Mouse (Mus musculus): ENCODE measurements around the gene Rpl18.

The Rpl18 gene

DNA sequence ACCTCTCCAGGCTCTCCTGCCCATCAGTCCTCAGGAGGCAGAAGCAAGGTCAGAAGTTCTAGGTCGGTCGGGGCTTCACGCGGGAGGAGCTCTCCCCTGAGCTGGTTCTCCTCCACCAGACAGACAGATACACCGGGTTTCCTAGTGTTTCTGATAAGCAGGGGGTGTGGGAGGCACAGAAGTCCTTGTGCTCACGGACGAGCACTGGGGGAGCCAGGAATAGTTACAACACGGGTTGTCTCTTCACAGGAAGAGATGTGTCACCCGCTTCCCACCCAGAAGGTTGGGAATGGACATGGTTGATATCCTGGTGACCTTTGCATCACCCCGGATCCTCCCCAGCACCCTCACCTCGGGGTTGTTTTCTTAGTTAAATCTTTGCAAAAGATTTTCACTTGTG lies 25.5 kb upstream of the Rpl18 start:
- H3K36me3 ChIP-seq (ENCODE audit: control insufficient read depth, insufficient read depth, low read length, poor library complexity, severe bottlenecking): no peaks in the 10 kb centered on the region
- DNase-seq (ENCODE audit: low read depth, low spot score): no peak
- no peaks in the 10 kb centered on the region for H3K27me3 ChIP-seq (ENCODE audit: control insufficient read depth, insufficient read depth, low read length, poor library complexity, severe bottlenecking)

DNA sequence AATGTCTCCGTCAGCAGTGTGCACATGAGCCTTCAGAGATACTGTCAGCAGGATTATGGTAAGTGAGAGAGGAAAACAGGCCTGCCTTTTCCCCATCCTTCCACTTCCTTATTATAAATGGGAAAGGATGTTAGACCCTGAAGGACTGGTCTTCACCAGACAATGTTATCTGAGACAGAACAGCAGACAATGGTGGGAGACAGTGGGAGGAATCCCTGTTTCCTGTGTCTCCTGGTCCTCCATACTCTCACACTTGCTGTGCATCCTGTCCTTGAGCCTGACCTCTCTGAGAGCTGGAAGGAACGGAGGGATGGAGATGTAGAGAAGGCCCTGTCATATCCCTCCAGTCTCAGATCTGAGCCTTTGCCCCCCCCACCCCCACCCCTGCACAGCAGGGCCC lies 22.9 kb upstream of the Rpl18 start:
- no peak for DNase-seq (ENCODE audit: low read depth, low spot score)
- H3K36me3 ChIP-seq (ENCODE audit: control insufficient read depth, insufficient read depth, low read length, poor library complexity, severe bottlenecking): no peaks in the 10 kb centered on the region
- no peaks in the 10 kb centered on the region for H3K27me3 ChIP-seq (ENCODE audit: control insufficient read depth, insufficient read depth, low read length, poor library complexity, severe bottlenecking)

DNA sequence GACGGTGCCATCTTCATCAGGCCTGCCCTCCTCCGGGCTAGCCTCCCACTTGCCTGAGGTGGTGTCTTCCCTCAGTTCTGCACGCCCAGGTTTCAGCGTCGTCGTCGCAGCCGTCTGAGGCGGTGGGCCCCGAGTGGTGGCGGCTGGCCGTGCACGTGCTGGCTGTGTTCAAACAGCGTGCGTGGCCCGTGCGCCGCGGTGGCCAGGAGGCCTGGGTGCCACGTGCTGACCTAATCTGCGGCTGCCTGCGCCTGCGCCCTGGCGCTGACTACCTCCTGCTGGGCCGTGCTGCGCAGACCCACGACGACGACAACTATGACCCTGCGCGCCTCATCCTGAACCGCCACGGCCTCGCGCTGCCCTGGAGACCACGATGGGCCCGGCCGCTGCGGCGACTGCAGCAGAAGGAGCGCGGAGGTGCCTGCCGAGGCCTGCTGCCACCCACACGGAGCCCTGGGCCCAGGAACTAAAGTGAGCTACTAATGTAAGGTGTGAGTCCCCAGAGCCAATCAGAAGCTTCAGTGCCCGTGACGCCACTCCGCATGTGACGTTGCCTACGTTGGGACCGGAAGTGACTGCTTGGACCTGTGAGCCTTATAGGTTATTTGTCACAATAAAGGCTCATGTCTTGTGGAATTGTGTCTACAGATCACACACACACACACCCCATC lies 21.2 kb upstream of the Rpl18 start, which contains the start of gene Sec1:
Sec1 (minus strand) TSS at position 482 of the 671 bp plus-strand sequence.
- Histone ChIP-seq H3K36me3 (ENCODE audit: control insufficient read depth, insufficient read depth, low read length, poor library complexity, severe bottlenecking) (no peaks in the 10 kb centered on the region), H3K27me3 (ENCODE audit: control insufficient read depth, insufficient read depth, low read length, poor library complexity, severe bottlenecking) (no peaks in the 10 kb centered on the region)
- no peak for DNase-seq (ENCODE audit: low read depth, low spot score)

DNA sequence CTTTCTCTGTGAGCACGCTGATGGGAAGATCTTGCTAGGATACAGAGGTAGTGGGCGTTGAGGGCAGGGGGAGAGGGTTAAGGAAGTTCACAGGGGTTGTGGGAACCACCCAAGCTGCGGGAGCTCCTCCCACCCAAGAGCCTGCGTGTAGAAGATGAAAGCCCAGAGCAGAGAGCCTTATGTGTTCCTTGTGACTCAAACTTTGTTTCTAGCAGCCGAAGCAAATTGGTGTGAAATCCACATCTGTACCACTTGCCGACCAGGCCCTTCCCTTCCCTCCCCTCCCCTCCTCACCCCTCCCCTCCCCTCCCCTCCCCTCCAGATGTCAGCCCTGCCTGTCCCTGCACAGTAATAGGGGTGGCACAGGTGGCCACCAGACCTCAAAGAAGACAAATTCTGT lies 20.2 kb upstream of the Rpl18 start:
- no peaks in the 10 kb centered on the region for H3K27me3 ChIP-seq (ENCODE audit: control insufficient read depth, insufficient read depth, low read length, poor library complexity, severe bottlenecking)
- no peak for DNase-seq (ENCODE audit: low read depth, low spot score)
- no peaks in the 10 kb centered on the region for H3K36me3 ChIP-seq (ENCODE audit: control insufficient read depth, insufficient read depth, low read length, poor library complexity, severe bottlenecking)

DNA sequence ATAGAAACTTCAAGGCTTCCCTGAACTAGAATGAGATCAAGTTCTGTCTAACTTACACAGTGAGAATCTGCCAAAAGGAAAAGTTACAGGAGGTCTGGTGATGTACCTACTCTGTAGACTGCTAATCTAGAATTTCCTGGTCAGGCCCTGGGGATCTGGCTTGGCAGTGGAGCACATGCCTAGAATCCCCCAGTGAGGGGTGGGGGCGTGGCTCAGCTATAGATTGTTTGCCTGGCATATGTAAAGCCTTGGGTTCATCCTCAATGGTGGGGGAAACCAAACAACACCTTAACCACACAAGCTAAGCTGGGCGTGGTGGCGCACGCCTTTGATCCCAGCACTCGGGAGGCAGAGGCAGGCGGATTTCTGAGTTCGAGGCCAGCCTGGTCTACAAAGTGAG lies 17.4 kb upstream of the Rpl18 start:
- no peak for DNase-seq (ENCODE audit: low read depth, low spot score)
- H3K36me3 ChIP-seq (ENCODE audit: control insufficient read depth, insufficient read depth, low read length, poor library complexity, severe bottlenecking): no peaks in the 10 kb centered on the region
- H3K27me3 ChIP-seq (ENCODE audit: control insufficient read depth, insufficient read depth, low read length, poor library complexity, severe bottlenecking): no peaks in the 10 kb centered on the region

DNA sequence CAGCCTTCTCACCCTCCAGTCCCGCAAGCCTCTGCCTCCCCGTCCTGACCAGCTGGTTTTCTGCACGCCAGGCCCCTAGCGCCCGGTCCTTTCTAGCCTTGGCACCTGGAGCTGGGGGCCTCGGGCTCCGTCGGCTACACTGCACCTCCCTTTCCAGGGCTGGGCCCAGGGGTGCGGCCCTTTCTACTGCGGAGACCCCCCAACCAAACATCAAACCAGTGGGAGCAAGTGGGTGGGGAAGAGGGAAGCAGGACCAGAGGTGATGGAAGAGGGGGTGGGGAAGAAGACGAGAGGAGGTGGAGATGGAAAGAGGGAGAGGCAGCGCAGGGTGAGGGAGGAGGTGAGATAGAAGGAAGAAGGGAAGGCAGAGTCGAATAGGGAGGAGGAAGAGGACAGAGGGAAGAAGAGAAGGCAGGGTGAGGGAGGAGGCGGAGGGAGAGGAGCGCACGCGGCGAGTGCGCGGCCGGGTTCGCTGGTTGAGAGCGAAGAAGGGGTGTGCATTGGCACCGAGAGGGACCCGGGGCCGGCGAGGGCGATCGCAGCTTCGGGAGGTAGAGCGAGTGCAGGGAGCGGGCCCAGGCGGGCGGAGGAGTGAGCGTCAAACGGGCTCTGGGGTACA lies 15.6 kb upstream of the Rpl18 start, which contains the start of gene Car11:
Car11 (plus strand) TSS at position 321 of the 619 bp plus-strand sequence.
- no peaks in the 10 kb centered on the region for H3K36me3 ChIP-seq (ENCODE audit: control insufficient read depth, insufficient read depth, low read length, poor library complexity, severe bottlenecking)
- H3K27me3 ChIP-seq (ENCODE audit: control insufficient read depth, insufficient read depth, low read length, poor library complexity, severe bottlenecking): no peaks in the 10 kb centered on the region
- no peak for DNase-seq (ENCODE audit: low read depth, low spot score)

DNA sequence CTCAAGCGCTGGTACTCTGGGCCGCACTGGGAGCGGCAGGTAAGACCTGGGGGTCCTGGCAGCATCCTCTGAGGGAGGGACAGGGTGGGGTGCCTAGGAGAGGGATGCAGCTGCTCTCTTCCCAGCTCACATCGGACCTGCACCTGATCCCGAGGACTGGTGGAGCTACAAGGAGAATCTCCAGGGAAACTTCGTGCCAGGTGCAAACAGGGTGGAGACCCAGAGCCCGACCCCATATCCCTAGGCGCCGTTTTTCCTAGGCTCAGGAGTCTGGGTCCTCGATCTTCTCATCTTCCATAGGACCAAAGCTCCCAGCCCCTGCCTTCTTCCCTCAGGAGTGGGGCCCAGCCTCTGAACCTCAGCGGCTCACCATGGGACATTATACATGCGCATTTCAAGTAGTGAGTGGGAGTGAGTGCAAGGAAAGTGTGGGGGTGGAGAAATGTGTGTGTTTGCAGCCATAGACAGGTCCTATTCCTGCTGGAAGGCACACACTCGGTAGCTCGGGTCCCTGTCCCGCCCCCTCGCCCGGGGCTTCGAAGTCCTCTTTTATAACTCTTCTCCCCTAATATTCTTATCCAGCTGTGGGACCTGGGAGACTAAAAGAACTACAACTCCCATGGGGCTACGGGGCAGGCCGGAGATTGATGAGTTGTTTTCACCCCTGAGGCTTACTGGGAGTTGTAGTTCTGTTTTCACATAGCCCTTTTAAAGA lies 14.8 kb upstream of the Rpl18 start:
- peak; percentile 78 for DNase-seq (ENCODE audit: low read depth, low spot score)
- H3K27me3 ChIP-seq (ENCODE audit: control insufficient read depth, insufficient read depth, low read length, poor library complexity, severe bottlenecking): no peaks in the 10 kb centered on the region

DNA sequence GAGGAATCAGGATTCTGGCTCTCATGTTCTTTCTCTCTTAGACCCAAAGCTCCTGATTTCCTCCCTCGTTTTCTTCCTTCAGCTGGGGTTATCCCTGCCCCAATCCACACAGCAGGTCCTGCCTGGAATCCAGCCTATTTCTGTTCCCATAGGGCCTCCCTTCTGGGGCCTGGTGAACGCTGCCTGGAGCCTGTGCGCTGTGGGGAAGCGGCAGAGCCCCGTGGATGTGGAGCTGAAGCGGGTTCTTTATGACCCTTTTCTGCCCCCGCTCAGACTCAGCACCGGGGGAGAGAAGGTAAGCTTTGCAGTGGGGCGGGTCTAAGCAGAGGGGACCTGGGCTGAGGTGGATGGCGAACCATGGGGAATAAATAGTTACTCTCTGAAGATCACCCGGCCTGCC lies 14.2 kb upstream of the Rpl18 start:
- DNase-seq (ENCODE audit: low read depth, low spot score): no peak
- Histone ChIP-seq H3K36me3 (ENCODE audit: control insufficient read depth, insufficient read depth, low read length, poor library complexity, severe bottlenecking) (no peaks in the 10 kb centered on the region), H3K27me3 (ENCODE audit: control insufficient read depth, insufficient read depth, low read length, poor library complexity, severe bottlenecking) (no peaks in the 10 kb centered on the region)

More for the DNA sequence above, 14.8 kb upstream of the Rpl18 start:
- no peaks in the 10 kb centered on the region for H3K36me3 ChIP-seq (ENCODE audit: control insufficient read depth, insufficient read depth, low read length, poor library complexity, severe bottlenecking)

DNA sequence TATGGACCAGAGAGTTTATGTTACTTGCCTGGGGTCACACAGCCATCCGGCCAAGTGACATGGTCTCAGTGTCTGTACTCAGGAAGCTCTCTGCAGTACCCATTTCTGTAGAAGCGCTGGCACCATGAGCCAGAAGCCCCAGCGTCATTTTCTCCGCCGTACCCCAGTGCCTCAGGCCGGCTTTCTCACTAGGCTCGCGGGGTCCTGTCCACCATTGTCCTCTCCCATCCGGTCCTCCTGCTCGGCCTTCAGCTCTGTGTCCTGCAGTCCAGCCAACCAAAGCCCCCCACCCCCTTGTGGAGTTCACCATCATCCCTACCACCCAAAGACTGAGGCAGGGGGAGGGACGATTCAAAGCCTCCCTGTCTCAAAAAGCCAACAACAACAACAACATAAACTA lies 13.7 kb upstream of the Rpl18 start:
- Histone ChIP-seq H3K27me3 (ENCODE audit: control insufficient read depth, insufficient read depth, low read length, poor library complexity, severe bottlenecking) (no peaks in the 10 kb centered on the region), H3K36me3 (ENCODE audit: control insufficient read depth, insufficient read depth, low read length, poor library complexity, severe bottlenecking) (no peaks in the 10 kb centered on the region)
- DNase-seq (ENCODE audit: low read depth, low spot score): no peak

DNA sequence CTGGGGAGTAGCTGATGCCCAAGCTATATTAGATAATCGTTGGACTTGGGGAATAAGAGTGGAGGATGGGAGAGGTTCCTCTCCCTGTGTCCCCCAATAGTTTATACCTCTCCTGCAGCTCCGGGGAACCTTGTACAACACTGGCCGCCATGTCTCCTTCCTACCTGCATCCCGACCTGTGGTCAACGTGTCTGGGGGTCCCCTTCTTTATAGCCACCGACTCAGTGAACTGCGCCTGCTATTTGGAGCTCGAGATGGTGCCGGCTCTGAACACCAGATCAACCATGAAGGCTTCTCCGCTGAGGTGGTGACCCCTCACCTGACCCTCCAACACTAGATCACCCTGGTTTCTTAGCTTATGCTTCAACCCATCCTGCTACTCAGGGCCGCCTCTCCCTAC lies 12.9 kb upstream of the Rpl18 start:
- no peak for DNase-seq (ENCODE audit: low read depth, low spot score)
- Histone ChIP-seq H3K36me3 (ENCODE audit: control insufficient read depth, insufficient read depth, low read length, poor library complexity, severe bottlenecking) (no peaks in the 10 kb centered on the region), H3K27me3 (ENCODE audit: control insufficient read depth, insufficient read depth, low read length, poor library complexity, severe bottlenecking) (no peaks in the 10 kb centered on the region)

DNA sequence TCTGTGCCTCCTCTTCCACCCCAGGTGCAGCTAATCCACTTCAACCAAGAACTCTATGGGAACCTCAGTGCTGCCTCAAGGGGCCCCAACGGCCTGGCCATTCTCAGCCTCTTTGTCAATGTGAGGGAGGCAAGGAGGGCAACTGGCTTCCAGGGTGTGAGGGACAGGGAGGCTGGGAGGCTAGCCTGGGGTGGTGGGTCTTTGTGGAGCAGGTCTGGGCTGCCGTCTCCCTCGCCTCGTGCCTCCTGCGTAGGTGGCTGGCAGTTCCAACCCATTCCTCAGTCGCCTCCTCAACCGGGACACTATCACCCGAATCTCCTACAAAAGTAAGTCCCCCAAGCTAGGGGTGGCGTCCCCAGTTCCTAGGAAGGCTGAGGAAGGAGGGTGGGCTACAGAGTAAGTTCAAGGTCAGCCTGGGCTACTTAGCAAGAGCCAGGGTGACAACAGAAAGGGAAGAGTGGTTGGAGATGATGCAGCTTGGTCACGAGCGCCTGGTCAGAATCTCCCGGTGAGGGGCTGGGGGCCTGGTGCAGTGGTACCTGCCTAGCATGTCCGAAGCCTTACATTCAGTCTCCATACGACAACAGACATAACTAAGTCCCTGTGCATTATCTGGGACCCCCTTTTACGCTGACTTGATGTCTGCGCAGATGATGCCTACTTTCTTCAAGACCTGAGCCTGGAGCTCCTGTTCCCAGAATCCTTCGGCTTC lies 12.3 kb upstream of the Rpl18 start:
- no peak for DNase-seq (ENCODE audit: low read depth, low spot score)
- H3K36me3 ChIP-seq (ENCODE audit: control insufficient read depth, insufficient read depth, low read length, poor library complexity, severe bottlenecking): no peaks in the 10 kb centered on the region
- no peaks in the 10 kb centered on the region for H3K27me3 ChIP-seq (ENCODE audit: control insufficient read depth, insufficient read depth, low read length, poor library complexity, severe bottlenecking)

DNA sequence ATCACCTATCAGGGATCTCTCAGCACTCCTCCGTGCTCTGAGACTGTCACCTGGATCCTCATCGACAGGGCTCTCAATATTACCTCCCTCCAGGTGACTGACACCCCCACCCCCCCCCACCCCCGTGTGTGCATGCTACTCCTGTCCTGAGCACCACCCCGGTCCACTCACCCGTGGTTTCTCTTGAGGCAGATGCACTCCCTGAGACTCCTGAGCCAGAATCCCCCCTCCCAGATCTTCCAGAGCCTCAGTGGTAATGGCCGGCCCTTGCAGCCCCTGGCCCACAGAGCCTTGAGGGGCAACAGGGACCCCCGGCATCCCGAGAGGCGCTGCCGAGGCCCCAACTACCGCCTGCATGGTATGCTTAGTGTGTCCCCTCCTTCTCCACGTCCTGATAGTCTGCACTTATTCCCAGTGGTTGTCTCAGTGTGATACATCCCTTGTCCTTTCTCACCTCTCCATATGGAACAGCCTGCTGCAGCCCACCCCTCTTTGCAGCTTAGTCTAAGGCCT lies 11.7 kb upstream of the Rpl18 start:
- Histone ChIP-seq H3K36me3 (ENCODE audit: control insufficient read depth, insufficient read depth, low read length, poor library complexity, severe bottlenecking) (no peaks in the 10 kb centered on the region), H3K27me3 (ENCODE audit: control insufficient read depth, insufficient read depth, low read length, poor library complexity, severe bottlenecking) (no peaks in the 10 kb centered on the region)
- DNase-seq (ENCODE audit: low read depth, low spot score): no peak

DNA sequence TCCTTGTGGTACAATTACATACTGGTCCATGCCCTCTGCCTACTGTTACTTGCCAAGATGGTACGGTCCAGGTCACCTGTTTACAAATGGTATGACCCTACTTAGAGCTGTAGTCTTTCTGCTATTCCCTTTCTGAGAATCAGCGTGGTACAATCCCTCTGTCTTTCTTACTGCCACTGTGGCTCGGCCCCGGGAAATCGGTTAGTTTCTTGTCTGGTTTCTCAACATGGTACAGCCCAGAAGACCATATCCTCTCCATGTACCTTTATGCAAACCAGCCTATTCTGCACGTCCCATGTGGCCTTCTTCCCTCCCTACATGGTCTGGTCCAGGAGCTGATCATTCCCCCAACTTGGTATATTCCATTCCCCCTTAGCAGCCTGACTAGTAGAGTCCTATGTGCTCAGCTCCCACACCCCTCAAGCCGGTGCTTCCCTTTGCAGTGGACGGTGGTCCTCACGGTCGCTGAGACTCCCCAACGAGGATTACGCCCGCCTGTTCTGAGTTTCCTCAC lies 11.2 kb upstream of the Rpl18 start:
- peak; percentile 79 for DNase-seq (ENCODE audit: low read depth, low spot score)
- H3K36me3 ChIP-seq (ENCODE audit: control insufficient read depth, insufficient read depth, low read length, poor library complexity, severe bottlenecking): no peaks in the 10 kb centered on the region
- H3K27me3 ChIP-seq (ENCODE audit: control insufficient read depth, insufficient read depth, low read length, poor library complexity, severe bottlenecking): no peaks in the 10 kb centered on the region

DNA sequence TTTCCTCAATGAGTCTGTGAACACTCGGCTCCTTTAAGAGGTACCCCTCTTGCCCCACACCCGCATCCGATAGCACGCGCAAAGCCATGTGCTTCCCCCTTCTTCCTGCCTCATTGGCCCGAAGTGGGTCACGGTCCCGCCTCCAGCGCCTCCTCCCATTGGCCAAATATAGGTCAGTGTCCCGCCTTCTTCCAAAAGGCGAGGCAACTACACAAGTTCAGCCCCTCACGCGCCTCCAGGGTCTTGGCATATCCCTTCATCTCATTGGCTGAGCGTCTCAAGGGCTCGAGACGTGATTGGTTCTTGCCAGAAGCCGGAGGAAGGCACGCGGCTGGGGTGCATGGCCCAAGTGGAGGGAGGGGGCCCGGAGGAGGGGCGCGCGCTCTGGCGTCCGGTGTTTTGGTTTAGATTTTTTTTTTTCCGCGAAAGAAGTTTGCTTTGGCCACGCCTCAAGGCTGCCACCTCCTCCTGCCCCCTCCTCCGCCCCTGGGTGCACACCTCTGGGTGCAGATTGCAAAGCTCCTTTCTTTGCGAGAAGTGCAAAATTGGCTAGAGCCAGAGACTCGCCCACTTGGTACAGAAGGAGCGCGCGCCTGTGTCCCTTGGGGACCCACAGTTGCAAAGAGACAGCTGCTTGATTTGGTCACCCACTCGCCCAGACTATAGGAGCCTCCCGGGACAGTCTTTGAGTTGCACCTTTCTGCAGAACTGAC lies 10.4 kb upstream of the Rpl18 start, which contains the start of gene Dbp:
Dbp (plus strand) TSS at position 359 of the 713 bp plus-strand sequence.
- Histone ChIP-seq H3K36me3 (ENCODE audit: control insufficient read depth, insufficient read depth, low read length, poor library complexity, severe bottlenecking) (no peaks in the 10 kb centered on the region), H3K27me3 (ENCODE audit: control insufficient read depth, insufficient read depth, low read length, poor library complexity, severe bottlenecking) (no peaks in the 10 kb centered on the region)
- peak; percentile 99 for DNase-seq (ENCODE audit: low read depth, low spot score)

Measured in splenic B cell, adult 2 months (primary cell).